Mouse (Mus musculus) CD4-positive naive resting alpha-beta T cell, adult 76 days (primary cell): ENCODE data around the gene H2al1a. TPM values are rescaled to one million over a fixed set of nuclear protein-coding genes. Genes with fewer than 3 reads are reported as not detected.

Source experiments
- total RNA-seq: library from RNA; stranded (reverse); gene quantifications from one replicate; pipeline ENCODE4 v1.2.4, GENCODE M21; 2023

The H2al1a gene
- not detected for total RNA-seq

DNA sequence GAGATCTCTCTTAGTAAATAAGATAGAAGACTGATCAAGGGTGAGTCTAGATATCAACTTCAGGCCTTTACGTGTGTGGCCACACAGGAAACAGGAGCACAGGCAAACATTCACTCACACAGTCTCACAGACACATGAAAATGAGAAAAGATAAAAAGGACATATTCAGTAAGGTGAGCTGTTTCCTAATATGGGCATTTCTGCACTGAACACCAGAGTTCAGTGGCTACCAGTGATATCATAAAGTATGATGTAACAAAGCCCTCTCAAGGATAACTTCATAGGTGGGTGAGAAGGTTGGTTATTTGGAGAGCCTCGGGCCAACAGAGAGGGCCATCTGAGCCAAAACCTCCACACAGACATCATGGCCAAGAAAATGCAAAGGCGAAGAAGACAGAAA lies at the start of gene H2al1a:
Gene H2al1a (plus strand): TSS at position 301 of the 400 bp plus-strand sequence.

DNA sequence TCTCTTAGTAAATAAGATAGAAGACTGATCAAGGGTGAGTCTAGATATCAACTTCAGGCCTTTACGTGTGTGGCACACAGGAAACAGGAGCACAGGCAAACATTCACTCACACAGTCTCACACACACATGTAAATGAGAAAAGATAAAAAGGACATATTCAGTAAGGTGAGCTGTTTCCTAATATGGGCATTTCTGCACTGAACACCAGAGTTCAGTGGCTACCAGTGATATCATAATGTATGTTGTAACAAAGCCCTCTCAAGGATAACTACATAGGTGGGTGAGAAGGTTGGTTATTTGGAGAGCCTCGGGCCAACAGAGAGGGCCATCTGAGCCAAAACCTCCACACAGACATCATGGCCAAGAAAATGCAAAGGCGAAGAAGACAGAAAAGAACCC lies 3.1 kb downstream of the H2al1a start, which contains the start of gene H2al1b:
Gene H2al1b (plus strand): TSS at position 301 of the 400 bp plus-strand sequence.

DNA sequence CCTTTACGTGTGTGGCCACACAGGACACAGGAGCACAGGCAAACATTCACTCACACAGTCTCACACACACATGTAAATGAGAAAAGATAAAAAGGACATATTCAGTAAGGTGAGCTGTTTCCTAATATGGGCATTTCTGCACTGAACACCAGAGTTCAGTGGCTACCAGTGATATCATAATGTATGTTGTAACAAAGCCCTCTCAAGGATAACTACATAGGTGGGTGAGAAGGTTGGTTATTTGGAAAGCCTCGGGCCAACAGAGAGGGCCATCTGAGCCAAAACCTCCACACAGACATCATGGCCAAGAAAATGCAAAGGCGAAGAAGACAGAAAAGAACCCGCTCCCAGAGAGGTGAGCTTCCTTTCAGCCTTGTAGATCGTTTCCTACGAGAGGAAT lies 6.3 kb downstream of the H2al1a start, which contains the start of gene H2al1c:
Gene H2al1c (plus strand): TSS at position 301 of the 400 bp plus-strand sequence.

DNA sequence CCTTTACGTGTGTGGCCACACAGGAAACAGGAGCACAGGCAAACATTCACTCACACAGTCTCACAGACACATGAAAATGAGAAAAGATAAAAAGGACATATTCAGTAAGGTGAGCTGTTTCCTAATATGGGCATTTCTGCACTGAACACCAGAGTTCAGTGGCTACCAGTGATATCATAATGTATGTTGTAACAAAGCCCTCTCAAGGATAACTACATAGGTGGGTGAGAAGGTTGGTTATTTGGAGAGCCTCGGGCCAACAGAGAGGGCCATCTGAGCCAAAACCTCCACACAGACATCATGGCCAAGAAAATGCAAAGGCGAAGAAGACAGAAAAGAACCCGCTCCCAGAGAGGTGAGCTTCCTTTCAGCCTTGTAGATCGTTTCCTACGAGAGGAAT lies 9.5 kb downstream of the H2al1a start, which contains the start of gene H2al1d:
Gene H2al1d (plus strand): TSS at position 301 of the 400 bp plus-strand sequence.

DNA sequence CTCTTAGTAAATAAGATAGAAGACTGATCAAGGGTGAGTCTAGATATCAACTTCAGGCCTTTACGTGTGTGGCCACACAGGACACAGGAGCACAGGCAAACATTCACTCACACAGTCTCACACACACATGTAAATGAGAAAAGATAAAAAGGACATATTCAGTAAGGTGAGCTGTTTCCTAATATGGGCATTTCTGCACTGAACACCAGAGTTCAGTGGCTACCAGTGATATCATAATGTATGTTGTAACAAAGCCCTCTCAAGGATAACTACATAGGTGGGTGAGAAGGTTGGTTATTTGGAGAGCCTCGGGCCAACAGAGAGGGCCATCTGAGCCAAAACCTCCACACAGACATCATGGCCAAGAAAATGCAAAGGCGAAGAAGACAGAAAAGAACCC lies 12.6 kb downstream of the H2al1a start, which contains the start of gene H2al1e:
Gene H2al1e (plus strand): TSS at position 301 of the 400 bp plus-strand sequence.

DNA sequence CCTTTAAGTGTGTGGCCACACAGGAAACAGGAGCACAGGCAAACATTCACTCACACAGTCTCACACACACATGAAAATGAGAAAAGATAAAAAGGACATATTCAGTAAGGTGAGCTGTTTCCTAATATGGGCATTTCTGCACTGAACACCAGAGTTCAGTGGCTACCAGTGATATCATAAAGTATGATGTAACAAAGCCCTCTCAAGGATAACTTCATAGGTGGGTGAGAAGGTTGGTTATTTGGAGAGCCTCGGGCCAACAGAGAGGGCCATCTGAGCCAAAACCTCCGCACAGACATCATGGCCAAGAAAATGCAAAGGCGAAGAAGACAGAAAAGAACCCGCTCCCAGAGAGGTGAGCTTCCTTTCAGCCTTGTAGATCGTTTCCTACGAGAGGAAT lies 15.8 kb downstream of the H2al1a start, which contains the start of gene H2al1f:
Gene H2al1f (plus strand): TSS at position 301 of the 400 bp plus-strand sequence.

DNA sequence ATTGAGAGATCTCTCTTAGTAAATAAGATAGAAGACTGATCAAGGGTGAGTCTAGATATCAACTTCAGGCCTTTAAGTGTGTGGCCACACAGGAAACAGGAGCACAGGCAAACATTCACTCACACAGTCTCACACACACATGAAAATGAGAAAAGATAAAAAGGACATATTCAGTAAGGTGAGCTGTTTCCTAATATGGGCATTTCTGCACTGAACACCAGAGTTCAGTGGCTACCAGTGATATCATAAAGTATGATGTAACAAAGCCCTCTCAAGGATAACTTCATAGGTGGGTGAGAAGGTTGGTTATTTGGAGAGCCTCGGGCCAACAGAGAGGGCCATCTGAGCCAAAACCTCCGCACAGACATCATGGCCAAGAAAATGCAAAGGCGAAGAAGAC lies 18.9 kb downstream of the H2al1a start, which contains the start of gene H2al1g:
Gene H2al1g (plus strand): TSS at position 301 of the 400 bp plus-strand sequence.

DNA sequence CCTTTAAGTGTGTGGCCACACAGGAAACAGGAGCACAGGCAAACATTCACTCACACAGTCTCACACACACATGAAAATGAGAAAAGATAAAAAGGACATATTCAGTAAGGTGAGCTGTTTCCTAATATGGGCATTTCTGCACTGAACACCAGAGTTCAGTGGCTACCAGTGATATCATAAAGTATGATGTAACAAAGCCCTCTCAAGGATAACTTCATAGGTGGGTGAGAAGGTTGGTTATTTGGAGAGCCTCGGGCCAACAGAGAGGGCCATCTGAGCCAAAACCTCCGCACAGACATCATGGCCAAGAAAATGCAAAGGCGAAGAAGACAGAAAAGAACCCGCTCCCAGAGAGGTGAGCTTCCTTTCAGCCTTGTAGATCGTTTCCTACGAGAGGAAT lies 22.1 kb downstream of the H2al1a start, which contains the start of gene H2al1h:
Gene H2al1h (plus strand): TSS at position 301 of the 400 bp plus-strand sequence.

DNA sequence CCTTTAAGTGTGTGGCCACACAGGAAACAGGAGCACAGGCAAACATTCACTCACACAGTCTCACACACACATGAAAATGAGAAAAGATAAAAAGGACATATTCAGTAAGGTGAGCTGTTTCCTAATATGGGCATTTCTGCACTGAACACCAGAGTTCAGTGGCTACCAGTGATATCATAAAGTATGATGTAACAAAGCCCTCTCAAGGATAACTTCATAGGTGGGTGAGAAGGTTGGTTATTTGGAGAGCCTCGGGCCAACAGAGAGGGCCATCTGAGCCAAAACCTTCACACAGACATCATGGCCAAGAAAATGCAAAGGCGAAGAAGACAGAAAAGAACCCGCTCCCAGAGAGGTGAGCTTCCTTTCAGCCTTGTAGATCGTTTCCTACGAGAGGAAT lies 25.3 kb downstream of the H2al1a start, which contains the start of gene H2al1i:
Gene H2al1i (plus strand): TSS at position 301 of the 400 bp plus-strand sequence.

DNA sequence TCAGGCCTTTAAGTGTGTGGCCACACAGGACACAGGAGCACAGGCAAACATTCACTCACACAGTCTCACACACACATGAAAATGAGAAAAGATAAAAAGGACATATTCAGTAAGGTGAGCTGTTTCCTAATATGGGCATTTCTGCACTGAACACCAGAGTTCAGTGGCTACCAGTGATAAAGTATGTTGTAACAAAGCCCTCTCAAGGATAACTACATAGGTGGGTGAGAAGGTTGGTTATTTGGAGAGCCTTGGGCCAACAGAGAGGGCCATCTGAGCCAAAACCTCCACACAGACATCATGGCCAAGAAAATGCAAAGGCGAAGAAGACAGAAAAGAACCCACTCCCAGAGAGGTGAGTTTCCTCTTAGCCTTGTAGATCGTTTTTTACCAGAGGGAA lies 28.5 kb downstream of the H2al1a start, which contains the start of gene H2al1j:
Gene H2al1j (plus strand): TSS at position 301 of the 400 bp plus-strand sequence.

Other genes with a start within 250 kb of the H2al1a start
- not detected for gene H2al1b, start 3.2 kb downstream of the H2al1a start, total RNA-seq
- not detected for gene H2al1c, start 6.4 kb downstream of the H2al1a start, total RNA-seq
- gene H2al1d, start 9.6 kb downstream of the H2al1a start, total RNA-seq = not detected
- not detected for gene H2al1e, start 12.7 kb downstream of the H2al1a start, total RNA-seq
- gene H2al1f, start 15.9 kb downstream of the H2al1a start, total RNA-seq = not detected
- not detected for gene H2al1g, start 19.0 kb downstream of the H2al1a start, total RNA-seq
- gene H2al1h, start 22.2 kb downstream of the H2al1a start, total RNA-seq = not detected
- not detected for gene H2al1i, start 25.4 kb downstream of the H2al1a start, total RNA-seq
- not detected for gene H2al1j, start 28.6 kb downstream of the H2al1a start, total RNA-seq